In genomic region chr2:32628729-32629128, GRCm38 (mm10) we compare ENCODE assay signal across 8 mouse cellular contexts. TPM values are rescaled to one million over a fixed set of nuclear protein-coding genes. Genes with fewer than 3 reads are reported as not detected.
A peak's percentile ranks its signal among the peaks of the same experiment; 100 is the strongest.
DNase-seq lines count a peak whose midpoint lies in the region; ATAC-seq and TF ChIP-seq lines count a peak whose summit lies in the region.

No protein-coding gene starts in this region.

- H3K4me3 ChIP-seq in C2C12 (ENCODE audit: insufficient read depth, poor library complexity, severe bottlenecking), result peak overlapping the region; percentile 48
- H3K4me3 ChIP-seq in forebrain, embryonic 14.5 days (ENCODE audit: low read depth, low read length), result no peak overlapping the region
- 0 out of 2 replicates have a peak overlapping the region, but pooled peaks have one; percentile 1 for H3K4me3 ChIP-seq in midbrain, embryonic 13.5 days (replicated peaks)

- peak overlapping the region; percentile 15; the same call in 1 of the 2 replicates for H3K27ac ChIP-seq in forebrain, embryonic 14.5 days (ENCODE audit: low read depth, low read length)
- H3K27ac ChIP-seq in midbrain, embryonic 13.5 days, result peak overlapping the region; percentile 68

- WGBS in forebrain, embryonic 14.5 days, result 27% methylated on average over 5 of the region's 5 CpGs
- 35% methylated on average over 5 of the region's 5 CpGs for WGBS in midbrain, embryonic 13.5 days

- DNase-seq in adrenal gland, postnatal 10 days, result peak; percentile 87
- peak; percentile 61 for DNase-seq in forebrain, embryonic 14.5 days (ENCODE audit: low spot score)
- DNase-seq in heart, postnatal 36 days, result peak; percentile 83
- DNase-seq in layer of hippocampus, postnatal 36 days, result peak; percentile 71 to 78
- no peak for DNase-seq in thymus, postnatal 4 days
- no peak for DNase-seq in embryo, embryonic 11 days

- H3K79me3 ChIP-seq in C2C12 (ENCODE audit: low read depth), result peaks cover 19% of the 10 kb centered on the region

- ATAC-seq in forebrain, embryonic 14.5 days, result no peak; the same call in 1 of the 2 replicates
- no peak for ATAC-seq in midbrain, embryonic 13.5 days

- peaks cover 26% of the 10 kb centered on the region for H3K36me3 ChIP-seq in C2C12 (ENCODE audit: control insufficient read depth, insufficient read depth)
- peaks cover 7% of the 10 kb centered on the region; the same call in 1 of the 2 replicates for H3K36me3 ChIP-seq in forebrain, embryonic 14.5 days (ENCODE audit: control insufficient read depth, insufficient read depth, low read length)
- H3K36me3 ChIP-seq in midbrain, embryonic 13.5 days, result peaks cover 7% of the 10 kb centered on the region; the same call in 1 of the 2 replicates

- intact Hi-C loops in heart, postnatal 36 days (cut with DNase I), result loop anchor here (10.0 kb wide), 1 partner anchor 226 kb away; no protein-coding TSS in a partner anchor

- H3K79me2 ChIP-seq in C2C12 (ENCODE audit: control insufficient read depth, insufficient read depth), result peaks cover 49% of the 10 kb centered on the region

- H3K9ac ChIP-seq in forebrain, embryonic 14.5 days (ENCODE audit: low read length), result peak overlapping the region; percentile 33
- H3K9ac ChIP-seq in midbrain, embryonic 13.5 days (replicated peaks), result peak overlapping the region; percentile 39

- H3K4me1 ChIP-seq in forebrain, embryonic 14.5 days (ENCODE audit: control insufficient read depth, insufficient read depth, low read length), result peaks cover 30% of the 10 kb centered on the region
- peaks cover 67% of the 10 kb centered on the region for H3K4me1 ChIP-seq in midbrain, embryonic 13.5 days (replicated peaks)

- H3K4me2 ChIP-seq in forebrain, embryonic 14.5 days (ENCODE audit: low read length), result no peak overlapping the region
- peak overlapping the region; percentile 37; the same call in 1 of the 2 replicates for H3K4me2 ChIP-seq in midbrain, embryonic 13.5 days (replicated peaks)

- TF ChIP-seq CTCF in C2C12 (IDR thresholded peaks at IDR 0.05; ENCODE audit: control insufficient read depth, insufficient read depth, insufficient read length), result no peak

- H3K27me3 ChIP-seq in C2C12 (ENCODE audit: control insufficient read depth, insufficient read depth, insufficient read length), result no peaks in the 10 kb centered on the region
- H3K27me3 ChIP-seq in forebrain, embryonic 14.5 days (replicated peaks; ENCODE audit: control insufficient read depth, insufficient read depth, low read length), result no peaks in the 10 kb centered on the region
- H3K27me3 ChIP-seq in midbrain, embryonic 13.5 days, result no peaks in the 10 kb centered on the region

- no peaks in the 10 kb centered on the region for H3K9me3 ChIP-seq in forebrain, embryonic 14.5 days (replicated peaks; ENCODE audit: control insufficient read depth, low read length)
- H3K9me3 ChIP-seq in midbrain, embryonic 13.5 days, result no peaks in the 10 kb centered on the region

- H3ac ChIP-seq in C2C12 (ENCODE audit: control insufficient read depth, insufficient read length, low read depth), result peak overlapping the region; percentile 77

TF ChIP-seq in C2C12, 6 proteins besides CTCF, POLR2A, EP300 and RAD21:
- no peak for TF ChIP-seq CEBPB (IDR thresholded peaks at IDR 0.05; ENCODE audit: low read depth)
- TF ChIP-seq FOSL1 (IDR thresholded peaks at IDR 0.05; ENCODE audit: insufficient read depth, low read length, poor library complexity, severe bottlenecking), result no peak
- TF ChIP-seq USF1 (IDR thresholded peaks at IDR 0.05; ENCODE audit: low read depth), result no peak
- TF ChIP-seq MYOG (IDR thresholded peaks at IDR 0.05; ENCODE audit: control insufficient read depth, extremely low read depth, insufficient read length), result no peak
- no peak for TF ChIP-seq MYOD1 (IDR thresholded peaks at IDR 0.05; ENCODE audit: control insufficient read depth, insufficient read length, low read depth)
- no peak for TF ChIP-seq MAX (IDR thresholded peaks at IDR 0.05)

RNA-seq across cellular contexts. Expression of gene Ak1, which starts 7.2 kb away (rescaled TPM):
- polyA plus RNA-seq in C2C12 (2012; fragmentation: generic; extraction: Trizol), result 184 TPM
- 100 to 1,000 TPM in 1 of 2 experiments, 10 to 100 TPM in 1; 71.5 to 143 TPM for total RNA-seq in adrenal gland, postnatal 10 days (2021)
- polyA plus RNA-seq in forebrain, embryonic 14.5 days (2014; fragmentation: Nextera tagmentation; extraction: Ambion mirVana), result 60.3 and 65.9 TPM in 2 replicates
- 100 to 1,000 TPM; 631 to 727 TPM for total RNA-seq in heart, postnatal 36 days (2021)
- total RNA-seq in layer of hippocampus, postnatal 36 days (2021), result 100 to 1,000 TPM; 114 to 119 TPM
- polyA plus RNA-seq in midbrain, embryonic 13.5 days (2015; fragmentation: Nextera tagmentation; extraction: Ambion mirVana), result 62.5 and 62.9 TPM in 2 replicates

RNA-seq across cellular contexts. Expression of gene Eng, which starts 17.7 kb away (rescaled TPM):
- 1.1 TPM for polyA plus RNA-seq in C2C12 (2012; fragmentation: generic; extraction: Trizol)
- 10 to 100 TPM; 97.9 to 99.9 TPM for total RNA-seq in adrenal gland, postnatal 10 days (2021)
- 15.0 and 23.1 TPM in 2 replicates for polyA plus RNA-seq in forebrain, embryonic 14.5 days (2014; fragmentation: Nextera tagmentation; extraction: Ambion mirVana)
- 100 to 1,000 TPM; 123 to 136 TPM for total RNA-seq in heart, postnatal 36 days (2021)
- total RNA-seq in layer of hippocampus, postnatal 36 days (2021), result 10 to 100 TPM; 18.9 to 19.2 TPM
- 22.0 and 24.8 TPM in 2 replicates for polyA plus RNA-seq in midbrain, embryonic 13.5 days (2015; fragmentation: Nextera tagmentation; extraction: Ambion mirVana)

RNA-seq across cellular contexts. Expression of gene St6galnac6, which starts 29.2 kb away (rescaled TPM):
- polyA plus RNA-seq in C2C12 (2012; fragmentation: generic; extraction: Trizol), result 59.1 TPM
- total RNA-seq in adrenal gland, postnatal 10 days (2021), result 10 to 100 TPM; 55.2 to 64.1 TPM
- polyA plus RNA-seq in forebrain, embryonic 14.5 days (2014; fragmentation: Nextera tagmentation; extraction: Ambion mirVana), result 4.7 and 5.7 TPM in 2 replicates
- 100 to 1,000 TPM; 108 to 116 TPM for total RNA-seq in heart, postnatal 36 days (2021)
- total RNA-seq in layer of hippocampus, postnatal 36 days (2021), result 100 to 1,000 TPM; 114 to 117 TPM
- polyA plus RNA-seq in midbrain, embryonic 13.5 days (2015; fragmentation: Nextera tagmentation; extraction: Ambion mirVana), result 10.1 and 11.3 TPM in 2 replicates

RNA-seq across cellular contexts. Expression of gene St6galnac4, which starts 41.8 kb away (rescaled TPM):
- polyA plus RNA-seq in C2C12 (2012; fragmentation: generic; extraction: Trizol), result 82.3 TPM
- total RNA-seq in adrenal gland, postnatal 10 days (2021), result 10 to 100 TPM; 14.3 to 14.7 TPM
- 18.7 and 21.4 TPM in 2 replicates for polyA plus RNA-seq in forebrain, embryonic 14.5 days (2014; fragmentation: Nextera tagmentation; extraction: Ambion mirVana)
- total RNA-seq in heart, postnatal 36 days (2021), result 10 to 100 TPM; 18.7 to 21.7 TPM
- 10 to 100 TPM; 35.6 to 41.2 TPM for total RNA-seq in layer of hippocampus, postnatal 36 days (2021)
- polyA plus RNA-seq in midbrain, embryonic 13.5 days (2015; fragmentation: Nextera tagmentation; extraction: Ambion mirVana), result 15.2 and 16.3 TPM in 2 replicates

RNA-seq across cellular contexts. Expression of gene 9430097D07Rik, which starts 53.2 kb away (rescaled TPM):
- polyA plus RNA-seq in C2C12 (2012; fragmentation: generic; extraction: Trizol), result 0.04 TPM
- total RNA-seq in adrenal gland, postnatal 10 days (2021), result not detected
- 0.30 and 0.61 TPM in 2 replicates for polyA plus RNA-seq in forebrain, embryonic 14.5 days (2014; fragmentation: Nextera tagmentation; extraction: Ambion mirVana)
- total RNA-seq in heart, postnatal 36 days (2021), result not detected
- 1 to 10 TPM in 1 of 2 experiments, under 1 TPM in 1; 0.37 to 1.0 TPM for total RNA-seq in layer of hippocampus, postnatal 36 days (2021)
- polyA plus RNA-seq in midbrain, embryonic 13.5 days (2015; fragmentation: Nextera tagmentation; extraction: Ambion mirVana), result 0.34 and 0.55 TPM in 2 replicates

Comparison
In these comparisons a context has a peak if more than half of its experiments do, and no peak if none do; other contexts are left out.
1. DNase-seq: peak in adrenal gland, postnatal 10 days (single experiment), forebrain, embryonic 14.5 days (single experiment), heart, postnatal 36 days (2 of 2) and layer of hippocampus, postnatal 36 days (2 of 2); none in thymus, postnatal 4 days (single experiment) and embryo, embryonic 11 days (single experiment).
2. RNA of gene Ak1, which starts 7.2 kb away (total RNA-seq): 631 to 727 TPM in heart, postnatal 36 days; 71.5 to 143 TPM in adrenal gland, postnatal 10 days and 114 to 119 TPM in layer of hippocampus, postnatal 36 days; every median in the first group is over 4 times any median in the second.
3. RNA of gene Eng, which starts 17.7 kb away (total RNA-seq): 123 to 136 TPM in heart, postnatal 36 days and 97.9 to 99.9 TPM in adrenal gland, postnatal 10 days; 18.9 to 19.2 TPM in layer of hippocampus, postnatal 36 days; every median in the first group is over 4 times any median in the second.